Mouse (Mus musculus): ENCODE data around the gene Tob2. TPM values are rescaled to one million over a fixed set of nuclear protein-coding genes. Genes with fewer than 3 reads are reported as not detected.

The Tob2 gene
- polyA plus RNA-seq, 1 experiment from 2014 or later, result 17.8 TPM

GRCm38 (mm10) chr15:81871604-81872261, 13.1 kb upstream of the Tob2 start, which contains the start of gene Phf5a:
Phf5a (minus strand) TSS chr15:81871911.
- Histone ChIP-seq H3K4me3 (ENCODE audit: low read length) (peak within 1 kb of the TSS; percentile 99), H3K9me3 (replicated peaks; ENCODE audit: control insufficient read depth, low read length) (no peaks in the 10 kb centered on the region), H3K9ac (ENCODE audit: low read length) (peak within 1 kb of the TSS; percentile 99), H3K4me1 (ENCODE audit: control insufficient read depth, insufficient read depth, low read length) (peaks cover 22% of the 10 kb centered on the region), H3K27ac (ENCODE audit: low read length) (peak within 1 kb of the TSS; percentile 99), H3K4me2 (ENCODE audit: low read depth, low read length) (peak within 1 kb of the TSS; percentile 96), H3K36me3 (ENCODE audit: control insufficient read depth, insufficient read depth) (peaks cover 32% of the 10 kb centered on the region), H3K27me3 (ENCODE audit: control insufficient read depth, insufficient read depth, low read length) (no peaks in the 10 kb centered on the region)
- peak; percentile 89 for ATAC-seq (replicated peaks; ENCODE audit: extremely low read depth, insufficient read depth, low FRiP score)
- under 1% methylated on average over 30 of the region's 30 CpGs for WGBS

DNA sequence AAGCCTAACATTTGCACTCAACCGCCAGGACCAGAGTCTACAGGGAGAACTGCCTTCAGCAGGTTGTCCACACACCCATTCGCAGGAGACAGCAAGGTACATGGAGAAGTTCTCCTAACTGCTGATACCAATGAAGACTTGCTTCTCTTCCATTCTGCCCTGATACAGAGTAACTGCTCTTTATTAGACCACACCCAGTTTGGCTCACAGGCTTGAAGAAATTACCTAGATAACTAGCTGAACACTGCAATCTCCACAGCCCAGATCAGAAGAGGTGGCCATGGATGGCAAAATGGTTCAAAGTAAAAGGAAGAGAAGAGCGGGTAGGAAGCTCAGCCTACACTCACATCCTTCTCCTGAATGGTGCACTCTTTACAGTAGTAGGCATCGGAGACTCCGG, 11.4 kb upstream of the Tob2 start:
- 95% methylated on average over 5 of the region's 5 CpGs for WGBS
- H3K27me3 ChIP-seq (ENCODE audit: control insufficient read depth, insufficient read depth, low read length), result no peaks in the 10 kb centered on the region

DNA sequence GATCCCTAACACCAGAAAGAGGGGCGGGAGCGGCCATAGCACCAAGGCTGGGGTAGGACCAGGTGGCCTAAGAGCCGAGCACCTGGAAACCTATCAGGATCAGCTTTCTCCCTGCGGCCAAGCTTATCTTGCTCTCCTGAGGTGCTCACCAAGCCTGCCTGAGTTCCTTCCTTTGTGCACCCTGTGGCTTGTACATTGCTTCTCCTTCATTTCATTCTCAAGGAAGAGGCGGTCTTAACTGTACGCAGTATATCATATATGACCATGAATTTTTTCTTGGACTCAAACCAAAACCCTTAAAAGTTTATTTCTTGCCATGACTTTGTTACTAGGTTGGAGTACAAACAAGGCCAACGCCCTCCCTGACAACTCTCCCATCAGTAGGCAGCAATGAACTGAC, 5.6 kb upstream of the Tob2 start:
- H3K4me2 ChIP-seq (ENCODE audit: low read depth, low read length), result no peak overlapping the region
- ATAC-seq (replicated peaks; ENCODE audit: extremely low read depth, insufficient read depth, low FRiP score), result no peak
- no peaks in the 10 kb centered on the region for H3K9me3 ChIP-seq (replicated peaks; ENCODE audit: control insufficient read depth, low read length)
- 87% methylated on average over 7 of the region's 7 CpGs for WGBS
- H3K4me1 ChIP-seq (ENCODE audit: control insufficient read depth, insufficient read depth, low read length), result peaks cover 7% of the 10 kb centered on the region
- H3K36me3 ChIP-seq (ENCODE audit: control insufficient read depth, insufficient read depth), result peaks cover 41% of the 10 kb centered on the region
- no peak overlapping the region for H3K9ac ChIP-seq (ENCODE audit: low read length)
- H3K27me3 ChIP-seq (ENCODE audit: control insufficient read depth, insufficient read depth, low read length), result no peaks in the 10 kb centered on the region
- no peak overlapping the region for H3K4me3 ChIP-seq (ENCODE audit: low read length)
- no peak overlapping the region for H3K27ac ChIP-seq (ENCODE audit: low read length)

More for the DNA sequence above, 11.4 kb upstream of the Tob2 start:
- no peaks in the 10 kb centered on the region for H3K9me3 ChIP-seq (replicated peaks; ENCODE audit: control insufficient read depth, low read length)
- H3K36me3 ChIP-seq (ENCODE audit: control insufficient read depth, insufficient read depth), result peaks cover 40% of the 10 kb centered on the region
- H3K4me2 ChIP-seq (ENCODE audit: low read depth, low read length), result no peak overlapping the region
- H3K4me3 ChIP-seq (ENCODE audit: low read length), result no peak overlapping the region
- ATAC-seq (replicated peaks; ENCODE audit: extremely low read depth, insufficient read depth, low FRiP score), result no peak
- no peak overlapping the region for H3K9ac ChIP-seq (ENCODE audit: low read length)
- peaks cover 17% of the 10 kb centered on the region for H3K4me1 ChIP-seq (ENCODE audit: control insufficient read depth, insufficient read depth, low read length)
- H3K27ac ChIP-seq (ENCODE audit: low read length), result no peak overlapping the region

GRCm38 (mm10) chr15:81860471-81861135, 2.0 kb upstream of the Tob2 start:
- Histone ChIP-seq H3K27me3 (ENCODE audit: control insufficient read depth, insufficient read depth, low read length) (no peaks in the 10 kb centered on the region), H3K27ac (ENCODE audit: low read length) (peak overlapping the region; percentile 76), H3K4me3 (ENCODE audit: low read length) (no peak overlapping the region; the same call in 1 of the 2 replicates), H3K4me2 (ENCODE audit: low read depth, low read length) (peak overlapping the region; percentile 89), H3K4me1 (ENCODE audit: control insufficient read depth, insufficient read depth, low read length) (peaks cover 7% of the 10 kb centered on the region), H3K9me3 (replicated peaks; ENCODE audit: control insufficient read depth, low read length) (no peaks in the 10 kb centered on the region), H3K36me3 (ENCODE audit: control insufficient read depth, insufficient read depth) (peaks cover 9% of the 10 kb centered on the region; the same call in 1 of the 2 replicates), H3K9ac (ENCODE audit: low read length) (peak overlapping the region; percentile 50)
- ATAC-seq (replicated peaks; ENCODE audit: extremely low read depth, insufficient read depth, low FRiP score), result no peak
- WGBS, result 40% methylated on average over 8 of the region's 8 CpGs

DNA sequence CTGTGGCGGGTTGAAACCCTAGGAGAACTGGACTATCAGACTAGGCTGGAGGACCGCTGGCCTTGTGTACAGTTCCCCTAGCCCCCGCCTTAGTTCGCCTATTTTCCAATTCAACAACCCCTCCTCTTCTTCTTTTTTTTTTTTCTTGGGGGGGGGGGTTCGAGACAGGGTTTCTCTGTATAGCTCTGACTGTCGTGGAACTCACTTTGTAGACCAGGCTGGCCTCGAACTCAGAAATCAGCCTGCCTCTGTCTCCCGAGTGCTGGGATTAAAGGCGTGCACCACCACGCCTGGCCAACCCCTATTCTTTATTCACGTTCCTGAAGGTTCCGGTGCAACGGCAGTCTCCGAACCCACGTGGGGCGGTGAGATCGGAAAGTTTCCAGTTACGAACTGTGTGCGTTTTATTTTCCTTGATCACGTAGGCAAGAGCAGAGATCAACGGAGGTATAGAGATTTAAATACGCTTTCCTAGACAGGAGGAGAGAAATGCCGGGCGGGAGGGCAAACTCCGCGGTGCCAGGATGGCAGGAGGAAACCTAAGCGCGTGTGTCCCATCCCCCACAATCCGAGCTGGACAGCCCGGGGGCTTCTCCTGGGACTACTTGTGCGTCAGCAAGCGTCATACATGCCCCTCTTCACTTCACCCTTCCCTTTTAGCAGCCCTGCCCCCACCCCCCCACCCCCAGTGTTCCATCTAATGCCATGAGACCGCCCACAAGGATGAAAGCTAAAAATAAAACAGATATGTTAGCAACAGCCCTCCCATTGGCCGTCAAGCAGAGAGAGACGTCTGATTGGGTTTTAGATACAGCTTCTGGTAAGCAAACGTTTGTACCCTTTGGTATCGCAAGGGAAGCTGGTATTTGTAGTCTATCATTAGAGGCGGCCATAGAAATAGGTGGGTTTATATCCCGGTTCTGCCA, 997 bp upstream of the Tob2 start:
- under 1% methylated on average over 39 of the region's 39 CpGs for WGBS
- peak; percentile 83 for ATAC-seq (replicated peaks; ENCODE audit: extremely low read depth, insufficient read depth, low FRiP score)

GRCm38 (mm10) chr15:81858138-81858516, 469 bp downstream of the Tob2 start:
- Histone ChIP-seq H3K27ac (ENCODE audit: low read length) (peak overlapping the region; percentile 99), H3K9ac (ENCODE audit: low read length) (peak overlapping the region; percentile 98), H3K36me3 (ENCODE audit: control insufficient read depth, insufficient read depth) (peaks cover under 1% of the 10 kb centered on the region; the same call in 1 of the 2 replicates), H3K27me3 (ENCODE audit: control insufficient read depth, insufficient read depth, low read length) (no peaks in the 10 kb centered on the region), H3K4me3 (ENCODE audit: low read length) (peak overlapping the region; percentile 96), H3K4me1 (ENCODE audit: control insufficient read depth, insufficient read depth, low read length) (peaks cover 14% of the 10 kb centered on the region), H3K4me2 (ENCODE audit: low read depth, low read length) (peak overlapping the region; percentile 89), H3K9me3 (replicated peaks; ENCODE audit: control insufficient read depth, low read length) (no peaks in the 10 kb centered on the region)
- whole genome bisulfite sequencing, result under 1% methylated on average over 23 of the region's 23 CpGs
- ATAC-seq (replicated peaks; ENCODE audit: extremely low read depth, insufficient read depth, low FRiP score), result peak; percentile 25

More for the DNA sequence above, 997 bp upstream of the Tob2 start:
- Histone ChIP-seq H3K4me1 (ENCODE audit: control insufficient read depth, insufficient read depth, low read length) (peaks cover 12% of the 10 kb centered on the region), H3K9ac (ENCODE audit: low read length) (peak overlapping the region; percentile 98), H3K27me3 (ENCODE audit: control insufficient read depth, insufficient read depth, low read length) (no peaks in the 10 kb centered on the region), H3K4me2 (ENCODE audit: low read depth, low read length) (peak overlapping the region; percentile 89), H3K9me3 (replicated peaks; ENCODE audit: control insufficient read depth, low read length) (no peaks in the 10 kb centered on the region), H3K27ac (ENCODE audit: low read length) (peak overlapping the region; percentile 99), H3K36me3 (ENCODE audit: control insufficient read depth, insufficient read depth) (peaks cover 8% of the 10 kb centered on the region; the same call in 1 of the 2 replicates), H3K4me3 (ENCODE audit: low read length) (peak overlapping the region; percentile 96)

- H3K27ac ChIP-seq (ENCODE audit: low read length), result peak overlapping the region; percentile 99
- peak overlapping the region; percentile 98 for H3K9ac ChIP-seq (ENCODE audit: low read length)
- H3K9me3 ChIP-seq (replicated peaks; ENCODE audit: control insufficient read depth, low read length), result no peaks in the 10 kb centered on the region
- H3K27me3 ChIP-seq (ENCODE audit: control insufficient read depth, insufficient read depth, low read length), result no peaks in the 10 kb centered on the region
- peaks cover 14% of the 10 kb centered on the region for H3K4me1 ChIP-seq (ENCODE audit: control insufficient read depth, insufficient read depth, low read length)
- H3K36me3 ChIP-seq (ENCODE audit: control insufficient read depth, insufficient read depth), result peaks cover 2% of the 10 kb centered on the region; the same call in 1 of the 2 replicates
- no peak for ATAC-seq (replicated peaks; ENCODE audit: extremely low read depth, insufficient read depth, low FRiP score)
- WGBS, result under 1% methylated on average over 33 of the region's 33 CpGs
- peak overlapping the region; percentile 96 for H3K4me3 ChIP-seq (ENCODE audit: low read length)
- peak overlapping the region; percentile 89 for H3K4me2 ChIP-seq (ENCODE audit: low read depth, low read length)
Measured at GRCm38 (mm10) chr15:81857724-81858116, 876 bp downstream of the Tob2 start.

- H3K27me3 ChIP-seq (ENCODE audit: control insufficient read depth, insufficient read depth, low read length), result no peaks in the 10 kb centered on the region
- H3K4me2 ChIP-seq (ENCODE audit: low read depth, low read length), result peak overlapping the region; percentile 89
- H3K4me1 ChIP-seq (ENCODE audit: control insufficient read depth, insufficient read depth, low read length), result peaks cover 14% of the 10 kb centered on the region
- H3K9me3 ChIP-seq (replicated peaks; ENCODE audit: control insufficient read depth, low read length), result no peaks in the 10 kb centered on the region
- ATAC-seq (replicated peaks; ENCODE audit: extremely low read depth, insufficient read depth, low FRiP score), result no peak
- peak overlapping the region; percentile 99 for H3K27ac ChIP-seq (ENCODE audit: low read length)
- peaks cover 2% of the 10 kb centered on the region; the same call in 1 of the 2 replicates for H3K36me3 ChIP-seq (ENCODE audit: control insufficient read depth, insufficient read depth)
- H3K9ac ChIP-seq (ENCODE audit: low read length), result peak overlapping the region; percentile 98
- H3K4me3 ChIP-seq (ENCODE audit: low read length), result peak overlapping the region; percentile 96
- 2% methylated on average over 14 of the region's 14 CpGs for WGBS
Measured at GRCm38 (mm10) chr15:81856938-81857723, 1.5 kb downstream of the Tob2 start.
